Mouse (Mus musculus): ENCODE results near the gene Lrriq3. TPM values are rescaled to one million over a fixed set of nuclear protein-coding genes. Genes with fewer than 3 reads are reported as not detected.

The Lrriq3 gene
- total RNA-seq, 2 experiments from 2014 or later = not detected

GRCm38 (mm10) chr3:155235502-155235901, 142.3 kb downstream of the Lrriq3 start:
- no peak for ATAC-seq (replicated peaks; ENCODE audit: low FRiP score, poor library complexity, severe bottlenecking)

Other genes starting within 250 kb of the Lrriq3 start
- not detected in 2 replicates for gene Tnni3k, start 38.0 kb upstream of the Lrriq3 start, total RNA-seq (2015; ENCODE audit: low replicate concordance)
- gene Tnni3k, start 38.0 kb upstream of the Lrriq3 start, total RNA-seq (2017; ENCODE audit: low replicate concordance) = not detected in 2 replicates
- 0.63 TPM in 1 of 2 replicates, not detected in the other for gene Fpgt, start within 50 bp of the Lrriq3 start, total RNA-seq (2015; ENCODE audit: low replicate concordance)
- 1.3 and 2.2 TPM in 2 replicates for gene Fpgt, start within 50 bp of the Lrriq3 start, total RNA-seq (2017; ENCODE audit: low replicate concordance)

Data from erythroblast, adult 5-6 weeks (primary cell).